Mouse (Mus musculus) C2C12 (cell line): ENCODE results near the gene Qrfp. TPM values are rescaled to one million over a fixed set of nuclear protein-coding genes. Genes with fewer than 3 reads are reported as not detected.

Experiments
- H3K27me3 ChIP-seq: one replicate; pipeline ENCODE4 v1.6.1; 2011; ENCODE audit not compliant: control insufficient read depth, insufficient read depth, insufficient read length
- H3K36me3 ChIP-seq: one replicate; pipeline ENCODE4 v1.6.1; 2011; ENCODE audit not compliant: control insufficient read depth, insufficient read depth
- H3K4me3 ChIP-seq: one replicate; pipeline ENCODE4 v1.5.1; 2011; ENCODE audit warnings: mild to moderate bottlenecking, control low read depth; ENCODE audit not compliant: poor library complexity, insufficient read depth, severe bottlenecking
- H3K79me2 ChIP-seq: one replicate; pipeline ENCODE4 v1.6.1; 2011; ENCODE audit not compliant: control insufficient read depth, insufficient read depth
- H3K79me3 ChIP-seq: one replicate; pipeline ENCODE4 v1.6.1; 2011; ENCODE audit warnings: low read depth, control low read depth
- H3ac ChIP-seq: one replicate; pipeline ENCODE3; 2011; ENCODE audit warnings: low read depth; ENCODE audit not compliant: control insufficient read depth, insufficient read length
- CEBPB ChIP-seq: IDR thresholded peaks from one replicate; pipeline ENCODE4 v1.6.1; 2011; ENCODE audit warnings: low read depth, mild to moderate bottlenecking, control low read depth, moderate library complexity
- CTCF ChIP-seq: IDR thresholded peaks from one replicate; pipeline ENCODE4 v1.5.1; 2011; ENCODE audit not compliant: control insufficient read depth, insufficient read depth, insufficient read length
- FOSL1 ChIP-seq: IDR thresholded peaks from one replicate; pipeline ENCODE4 v1.8.0; 2011; ENCODE audit warnings: mild to moderate bottlenecking, low read length; ENCODE audit not compliant: poor library complexity, insufficient read depth, severe bottlenecking
- MAX ChIP-seq: IDR thresholded peaks from one replicate; pipeline ENCODE4 v1.6.1; 2011; ENCODE audit warnings: mild to moderate bottlenecking, control low read depth
- MYOD1 ChIP-seq: IDR thresholded peaks from one replicate; pipeline ENCODE4 v1.6.1; 2011; ENCODE audit warnings: low read depth; ENCODE audit not compliant: control insufficient read depth, insufficient read length
- MYOG ChIP-seq: IDR thresholded peaks from one replicate; pipeline ENCODE4 v1.6.1; 2011; ENCODE audit not compliant: control insufficient read depth, insufficient read length; ENCODE audit errors: extremely low read depth
- USF1 ChIP-seq: IDR thresholded peaks from one replicate; pipeline ENCODE4 v1.6.1; 2011; ENCODE audit warnings: low read depth, mild to moderate bottlenecking, control low read depth, moderate library complexity
- polyA plus RNA-seq: library from polyadenylated mRNA; unstranded; fragments of >200 nt; fragmentation: generic; extraction: Trizol; gene quantifications from one replicate; pipeline ENCODE4 v1.2.1, GENCODE M21; 2012; ENCODE audit warnings: missing spikeins

Qrfp gene
- polyA plus RNA-seq, 1 experiment, result 4.1 TPM

- Histone ChIP-seq H3ac (peak overlapping the region; percentile 7), H3K36me3 (no peaks in the 10 kb centered on the region), H3K4me3 (peak overlapping the region; percentile 40), H3K79me3 (peaks cover 6% of the 10 kb centered on the region), H3K79me2 (peaks cover 29% of the 10 kb centered on the region), H3K27me3 (no peaks in the 10 kb centered on the region)
- TF ChIP-seq MYOD1, result peak; percentile 67
- peak; percentile 75 for TF ChIP-seq FOSL1
- TF ChIP-seq MYOG, result no peak
- peak; percentile 12 for TF ChIP-seq MAX
Measured at GRCm38 (mm10) chr2:31811086-31811958, 942 bp upstream of the Qrfp start.

GRCm38 (mm10) chr2:31809358-31809740 lies 1.0 kb downstream of the Qrfp start:
- Histone ChIP-seq H3K4me3 (peak overlapping the region; percentile 40), H3K27me3 (no peaks in the 10 kb centered on the region), H3K36me3 (peaks cover 3% of the 10 kb centered on the region), H3K79me2 (peaks cover 29% of the 10 kb centered on the region), H3ac (peak overlapping the region; percentile 28), H3K79me3 (peaks cover 6% of the 10 kb centered on the region)
- TF ChIP-seq CTCF (no peak), CEBPB (no peak), MAX (no peak), USF1 (no peak), FOSL1 (no peak), MYOD1 (no peak), MYOG (no peak)

DNA sequence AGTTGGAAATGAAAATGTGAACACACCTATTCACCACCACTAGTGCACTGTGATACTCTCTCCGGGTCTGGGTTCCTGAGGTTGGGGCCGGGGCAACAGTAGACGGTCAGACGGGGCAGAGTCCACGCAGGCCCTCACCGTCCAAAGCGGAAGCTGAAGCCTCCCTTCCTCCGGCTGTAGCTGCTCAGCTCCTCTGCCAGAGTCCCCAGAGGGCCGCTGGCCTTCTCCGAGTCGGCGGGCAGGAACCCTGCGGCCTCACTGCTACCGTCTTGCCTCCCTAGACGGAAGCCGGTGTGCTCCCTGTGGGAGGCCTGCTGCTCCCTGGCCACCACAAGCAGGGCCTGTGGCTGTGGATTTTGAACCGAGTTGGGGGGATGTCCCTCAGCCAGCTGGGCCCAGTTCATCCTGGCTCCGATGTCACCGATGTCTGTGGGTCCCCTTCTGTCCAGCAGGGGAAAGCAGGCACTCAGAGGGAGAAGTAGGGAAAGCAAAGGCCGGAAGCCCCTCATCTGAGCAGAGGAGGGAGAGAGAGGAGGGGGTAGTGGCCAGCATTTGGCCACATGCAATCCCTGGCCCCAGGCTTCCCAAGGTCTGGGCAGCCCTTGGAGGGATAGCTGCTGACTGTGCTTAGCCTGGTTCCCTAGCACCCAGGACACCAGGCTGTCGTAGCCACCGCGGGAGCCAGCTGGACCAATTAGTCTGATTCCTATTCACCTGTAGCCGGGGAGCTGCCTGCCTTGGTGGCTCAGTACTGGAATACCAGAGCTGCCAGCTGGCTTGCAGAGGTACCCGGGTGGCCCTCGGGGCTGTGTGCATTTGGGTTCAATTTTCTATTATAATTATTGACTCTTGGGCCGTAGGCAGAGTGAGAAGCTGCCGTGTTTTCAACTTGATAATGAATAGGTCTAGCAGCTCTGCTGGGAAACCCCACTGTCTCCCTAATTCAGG lies 1.7 kb downstream of the Qrfp start:
- H3K79me3 ChIP-seq, result peaks cover 6% of the 10 kb centered on the region
- TF ChIP-seq MYOG (no peak), MYOD1 (no peak), MAX (no peak), FOSL1 (no peak), USF1 (no peak), CEBPB (no peak), CTCF (no peak)
- H3K27me3 ChIP-seq, result no peaks in the 10 kb centered on the region
- peak overlapping the region; percentile 14 for H3ac ChIP-seq
- H3K4me3 ChIP-seq, result no peak overlapping the region
- peaks cover 10% of the 10 kb centered on the region for H3K36me3 ChIP-seq
- H3K79me2 ChIP-seq, result peaks cover 29% of the 10 kb centered on the region

DNA sequence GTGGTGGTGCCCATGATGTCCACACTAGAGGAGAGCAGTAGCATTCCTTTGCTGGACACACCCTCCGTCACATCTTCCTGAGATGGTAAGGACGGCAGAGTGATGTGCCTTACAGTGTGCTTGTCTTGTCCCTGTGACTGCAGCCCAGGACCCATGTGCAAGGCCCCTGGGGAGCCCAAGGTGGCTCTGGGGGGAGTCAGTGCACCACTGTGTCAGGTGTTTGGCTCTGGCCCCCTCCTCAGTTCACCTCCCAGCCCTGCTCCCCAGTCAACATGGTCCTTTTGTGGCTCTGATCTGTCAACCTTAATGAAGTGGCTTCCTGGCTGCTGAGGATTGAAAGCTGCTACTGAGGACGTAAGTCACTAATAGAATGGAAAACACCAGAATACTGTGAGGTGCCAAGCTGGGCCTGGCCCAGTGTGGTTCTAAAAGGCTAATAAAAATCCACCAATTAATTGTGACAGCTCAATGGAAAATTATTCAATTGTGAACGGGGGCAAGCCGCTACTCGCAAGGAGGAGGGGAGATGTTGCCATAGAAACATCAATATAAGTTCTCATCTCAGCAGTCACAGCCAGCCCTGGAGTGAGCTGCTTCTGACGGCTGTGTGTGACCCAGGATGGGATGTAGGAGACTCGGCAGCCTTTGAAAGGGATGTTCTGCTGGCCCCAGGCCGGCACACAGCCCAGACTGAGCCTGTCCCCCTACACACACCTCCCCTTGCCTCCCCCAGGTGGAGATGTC lies 3.6 kb downstream of the Qrfp start:
- Histone ChIP-seq H3K27me3 (no peaks in the 10 kb centered on the region), H3K36me3 (peaks cover 28% of the 10 kb centered on the region), H3ac (no peak overlapping the region), H3K79me3 (peaks cover 6% of the 10 kb centered on the region), H3K79me2 (peaks cover 29% of the 10 kb centered on the region), H3K4me3 (no peak overlapping the region)
- TF ChIP-seq FOSL1, result no peak
- no peak for TF ChIP-seq USF1
- TF ChIP-seq CEBPB, result no peak
- no peak for TF ChIP-seq MAX
- no peak for TF ChIP-seq MYOD1
- TF ChIP-seq CTCF, result no peak
- TF ChIP-seq MYOG, result no peak

DNA sequence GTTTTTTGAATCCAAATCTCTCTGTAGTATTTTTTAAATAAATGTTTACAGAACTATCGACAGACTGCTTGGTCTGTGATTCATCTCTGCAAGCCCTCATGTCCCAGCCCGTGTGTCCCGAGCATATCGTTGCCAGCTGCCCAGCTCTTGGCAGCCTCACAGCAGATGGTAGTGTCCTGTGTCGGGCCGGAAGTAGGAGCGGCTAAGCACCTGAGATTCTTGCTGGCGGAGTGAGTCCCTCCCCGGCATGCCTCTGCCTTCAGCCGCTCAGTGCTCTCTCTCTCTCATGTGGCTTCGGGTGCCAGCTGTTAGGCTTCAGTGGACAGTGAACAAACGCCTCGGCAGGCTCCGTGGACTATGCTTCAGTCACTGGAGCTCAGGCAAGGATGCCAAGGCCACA lies 6.9 kb downstream of the Qrfp start:
- H3K4me3 ChIP-seq, result no peak overlapping the region
- peaks cover 2% of the 10 kb centered on the region for H3K79me3 ChIP-seq
- no peak for TF ChIP-seq MAX
- TF ChIP-seq FOSL1, result no peak
- TF ChIP-seq CEBPB, result no peak
- peak; percentile 37 for TF ChIP-seq MYOD1
- no peak for TF ChIP-seq MYOG
- no peak for TF ChIP-seq CTCF
- H3K27me3 ChIP-seq, result no peaks in the 10 kb centered on the region
- peaks cover 60% of the 10 kb centered on the region for H3K36me3 ChIP-seq
- H3K79me2 ChIP-seq, result peaks cover 10% of the 10 kb centered on the region
- no peak overlapping the region for H3ac ChIP-seq
